Mouse (Mus musculus) forebrain, postnatal 0 days (tissue): ENCODE data around the gene Kcnab3. TPM values are rescaled to one million over a fixed set of nuclear protein-coding genes. Genes with fewer than 3 reads are reported as not detected.

ENCODE experiments used
- ATAC-seq: fragments of 200-750 bp; cut with Nextera tagmentation; 2 replicates; pipeline ENCODE4 v1.8.0; 2017; ENCODE audit warnings: mild to moderate bottlenecking, moderate library complexity
- DNase-seq: peaks from one replicate; pipeline ENCODE4 v3.0.0-alpha.2; 2015
- H3K27ac ChIP-seq: fragments of 300-500 bp; sonication (generic); 2 replicates; pipeline ENCODE4 v1.5.1; 2014; ENCODE audit warnings: low read depth, mild to moderate bottlenecking, antibody characterized with exemption, low read length, moderate library complexity, mixed read lengths
- H3K27me3 ChIP-seq: fragments of 300-500 bp; sonication (generic); 2 replicates; pipeline ENCODE4 v1.6.1; 2014; ENCODE audit warnings: mild to moderate bottlenecking, low read length, mixed read lengths; ENCODE audit not compliant: insufficient read depth
- H3K36me3 ChIP-seq: fragments of 300-500 bp; sonication (generic); 2 replicates; pipeline ENCODE4 v1.6.1; 2014; ENCODE audit warnings: mild to moderate bottlenecking, moderate library complexity; ENCODE audit not compliant: insufficient read depth
- H3K4me1 ChIP-seq: fragments of 300-500 bp; sonication (generic); 2 replicates; pipeline ENCODE4 v1.6.1; 2014; ENCODE audit warnings: antibody characterized with exemption; ENCODE audit not compliant: insufficient read depth
- H3K4me2 ChIP-seq: fragments of 300-500 bp; sonication (generic); 2 replicates; pipeline ENCODE4 v1.6.1; 2014; ENCODE audit warnings: low read depth, mild to moderate bottlenecking, moderate library complexity
- H3K4me3 ChIP-seq: fragments of 300-500 bp; sonication (generic); 2 replicates; pipeline ENCODE4 v1.5.1; 2014; ENCODE audit warnings: low read depth, low read length, mixed read lengths
- H3K9ac ChIP-seq: fragments of 300-500 bp; sonication (generic); 2 replicates; pipeline ENCODE4 v1.6.1; 2014; ENCODE audit warnings: mild to moderate bottlenecking
- H3K9me3 ChIP-seq: fragments of 300-500 bp; sonication (generic); 2 replicates; pipeline ENCODE4 v1.6.1; 2016; ENCODE audit warnings: low read length
- CTCF ChIP-seq: sonication (generic); IDR thresholded peaks from 2 replicates; pipeline ENCODE4 v1.5.1; 2016; ENCODE audit warnings: antibody characterized with exemption, control low read depth, low read depth
- WGBS: fragments of 180-500 bp; shearing (Covaris S2); extraction: QIAGEN DNeasy Blood & Tissue Kit; methylation state at CpG from one replicate; pipeline ENCODE4 v1.1.7; 2014; 5-methylcytosine and 5-hydroxymethylcytosine counted together
- polyA plus RNA-seq: library from polyadenylated mRNA; unstranded; fragments of >200 nt; fragmentation: Nextera tagmentation; extraction: Ambion mirVana; gene quantifications from 2 replicates; pipeline ENCODE4 v1.2.1, GENCODE M21; 2015
- total RNA-seq: library from RNA; depleted of rRNA; stranded (reverse); fragments of >200 nt; gene quantifications from 2 replicates; pipeline ENCODE4 v1.2.3, GENCODE M21; 2014; rRNA removed

Kcnab3 gene
- total and polyA plus RNA-seq, 2 experiments from 2014 or later: 4.2 to 5.5 TPM

DNA sequence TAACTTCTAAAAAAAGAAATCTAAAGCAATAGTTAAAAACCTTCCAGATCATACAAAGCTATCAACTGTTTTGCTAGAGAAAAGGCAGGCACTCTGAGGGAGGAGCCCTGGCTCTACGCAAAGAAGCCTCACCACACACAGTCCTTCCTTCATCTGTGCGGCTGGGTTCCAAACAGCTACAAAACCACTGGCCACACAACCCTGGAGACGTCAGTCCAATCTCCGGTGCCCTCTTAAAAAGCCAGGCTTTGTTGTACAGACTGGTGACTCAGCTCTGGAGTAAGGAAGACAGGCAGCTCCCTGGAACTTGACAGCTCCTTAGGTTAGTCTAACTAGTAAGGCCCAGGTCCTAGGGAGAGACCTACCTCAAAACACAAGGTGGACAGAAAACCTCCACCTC, 49.6 kb downstream of the Kcnab3 start:
- Histone ChIP-seq H3K9me3 (no peaks in the 10 kb centered on the region), H3K27me3 (no peaks in the 10 kb centered on the region), H3K4me1 (peaks cover 19% of the 10 kb centered on the region), H3K9ac (no peak overlapping the region), H3K36me3 (0 out of 2 replicates have a peak, but pooled peaks cover 4% of the 10 kb centered on the region), H3K4me2 (no peak overlapping the region), H3K4me3 (no peak overlapping the region), H3K27ac (no peak overlapping the region)
- DNase-seq: no peak
- 89% methylated on average over 4 of the region's 4 CpGs for WGBS
- no peak for TF ChIP-seq CTCF
- ATAC-seq: no peak

DNA sequence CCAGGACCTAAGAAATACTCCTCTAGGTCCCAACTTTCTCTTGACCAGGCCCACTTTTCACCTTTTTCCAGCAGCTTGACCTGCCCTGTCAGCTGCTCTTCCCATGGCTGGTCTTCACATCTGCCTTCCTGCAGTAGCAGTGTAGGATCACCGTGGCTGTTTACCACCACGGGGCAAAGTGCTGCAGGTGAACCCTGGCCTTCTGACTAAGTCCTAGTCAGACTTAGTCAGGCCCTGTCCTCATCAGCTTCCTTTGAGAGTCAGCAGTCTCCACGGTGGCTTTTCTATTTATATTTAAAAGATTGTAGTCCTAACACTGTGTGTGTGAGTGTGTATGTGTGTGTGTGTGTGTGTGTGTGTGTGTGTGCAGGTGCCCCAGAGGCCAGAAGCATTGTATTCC, 51.7 kb downstream of the Kcnab3 start:
- no peak overlapping the region for H3K4me2 ChIP-seq

GRCm38 (mm10) chr11:69379600-69379999, 53.5 kb downstream of the Kcnab3 start:
- Histone ChIP-seq H3K36me3 (no peaks in the 10 kb centered on the region), H3K27ac (no peak overlapping the region), H3K9me3 (no peaks in the 10 kb centered on the region), H3K9ac (no peak overlapping the region), H3K27me3 (no peaks in the 10 kb centered on the region), H3K4me2 (no peak overlapping the region), H3K4me1 (no peaks in the 10 kb centered on the region), H3K4me3 (no peak overlapping the region)
- ATAC-seq (no peak), DNase-seq (no peak)
- 89% methylated on average over 3 of the region's 3 CpGs for WGBS
- no peak for TF ChIP-seq CTCF

More for the DNA sequence above, 51.7 kb downstream of the Kcnab3 start:
- Histone ChIP-seq H3K9me3 (no peaks in the 10 kb centered on the region), H3K27ac (no peak overlapping the region), H3K4me1 (no peaks in the 10 kb centered on the region), H3K4me3 (no peak overlapping the region), H3K27me3 (no peaks in the 10 kb centered on the region), H3K36me3 (0 out of 2 replicates have a peak, but pooled peaks cover 4% of the 10 kb centered on the region), H3K9ac (no peak overlapping the region)
- no peak for DNase-seq
- 73% methylated on average over 3 of the region's 3 CpGs for WGBS
- no peak for ATAC-seq
- no peak for TF ChIP-seq CTCF

GRCm38 (mm10) chr11:69381356-69381755, 55.3 kb downstream of the Kcnab3 start:
- whole genome bisulfite sequencing: 66% methylated on average over 6 of the region's 6 CpGs
- TF ChIP-seq CTCF: no peak
- H3K9ac ChIP-seq: no peak overlapping the region
- no peaks in the 10 kb centered on the region for H3K4me1 ChIP-seq
- H3K9me3 ChIP-seq: no peaks in the 10 kb centered on the region
- no peaks in the 10 kb centered on the region for H3K36me3 ChIP-seq
- ATAC-seq: no peak
- no peaks in the 10 kb centered on the region for H3K27me3 ChIP-seq
- no peak overlapping the region for H3K4me3 ChIP-seq
- H3K27ac ChIP-seq: no peak overlapping the region
- DNase-seq: no peak
- no peak overlapping the region for H3K4me2 ChIP-seq

Other genes with a start within 250 kb of the Kcnab3 start
- gene Vamp2, start 237.8 kb upstream of the Kcnab3 start, total RNA-seq: 76.8 and 104 TPM in 2 replicates
- 500 and 554 TPM in 2 replicates for gene Vamp2, start 237.8 kb upstream of the Kcnab3 start, polyA plus RNA-seq
- gene Per1, start 231.0 kb upstream of the Kcnab3 start, total RNA-seq: 16.5 and 38.3 TPM in 2 replicates
- 15.2 and 16.7 TPM in 2 replicates for gene Per1, start 231.0 kb upstream of the Kcnab3 start, polyA plus RNA-seq
- gene Hes7, start 205.9 kb upstream of the Kcnab3 start, total RNA-seq: 1.2 and 1.6 TPM in 2 replicates
- gene Hes7, start 205.9 kb upstream of the Kcnab3 start, polyA plus RNA-seq: 1.1 and 1.3 TPM in 2 replicates
- 0.23 and 0.62 TPM in 2 replicates for gene 9130213A22Rik, start 203.7 kb upstream of the Kcnab3 start, total RNA-seq
- 0.58 and 0.69 TPM in 2 replicates for gene 9130213A22Rik, start 203.7 kb upstream of the Kcnab3 start, polyA plus RNA-seq
- gene Aloxe3, start 200.4 kb upstream of the Kcnab3 start, total RNA-seq: 10.0 and 11.6 TPM in 2 replicates
- gene Aloxe3, start 200.4 kb upstream of the Kcnab3 start, polyA plus RNA-seq: 8.5 and 14.9 TPM in 2 replicates
- 0.19 and 0.38 TPM in 2 replicates for gene Alox12b, start 169.3 kb upstream of the Kcnab3 start, total RNA-seq
- 0.15 and 0.46 TPM in 2 replicates for gene Alox12b, start 169.3 kb upstream of the Kcnab3 start, polyA plus RNA-seq
- gene Alox8, start 128.4 kb upstream of the Kcnab3 start, total RNA-seq: 1.2 and 1.7 TPM in 2 replicates
- gene Alox8, start 128.4 kb upstream of the Kcnab3 start, polyA plus RNA-seq: 0.34 and 0.54 TPM in 2 replicates
- gene Gucy2e, start 89.2 kb upstream of the Kcnab3 start, total RNA-seq: 0.67 and 0.77 TPM in 2 replicates
- gene Gucy2e, start 89.2 kb upstream of the Kcnab3 start, polyA plus RNA-seq: 0.60 and 0.85 TPM in 2 replicates
- 20.5 and 35.7 TPM in 2 replicates for gene Cntrob, start 2.5 kb upstream of the Kcnab3 start, total RNA-seq
- 12.1 and 13.0 TPM in 2 replicates for gene Cntrob, start 2.5 kb upstream of the Kcnab3 start, polyA plus RNA-seq
- 124 and 133 TPM in 2 replicates for gene Trappc1, start 2.3 kb upstream of the Kcnab3 start, total RNA-seq
- 149 and 178 TPM in 2 replicates for gene Trappc1, start 2.3 kb upstream of the Kcnab3 start, polyA plus RNA-seq
- 190 and 225 TPM in 2 replicates for gene Rnf227, start 14.2 kb downstream of the Kcnab3 start, total RNA-seq
- 200 and 231 TPM in 2 replicates for gene Rnf227, start 14.2 kb downstream of the Kcnab3 start, polyA plus RNA-seq
- gene Chd3, start 43.1 kb downstream of the Kcnab3 start, total RNA-seq: 356 and 381 TPM in 2 replicates
- 55.3 and 74.7 TPM in 2 replicates for gene Chd3, start 43.1 kb downstream of the Kcnab3 start, polyA plus RNA-seq
- 47.7 and 59.2 TPM in 2 replicates for gene Naa38, start 69.2 kb downstream of the Kcnab3 start, total RNA-seq
- gene Naa38, start 69.2 kb downstream of the Kcnab3 start, polyA plus RNA-seq: 125 and 141 TPM in 2 replicates
- 21.1 and 28.9 TPM in 2 replicates for gene Cyb5d1, start 69.4 kb downstream of the Kcnab3 start, total RNA-seq
- 17.0 and 24.2 TPM in 2 replicates for gene Cyb5d1, start 69.4 kb downstream of the Kcnab3 start, polyA plus RNA-seq
- 2.0 and 2.4 TPM in 2 replicates for gene Tmem88, start 72.0 kb downstream of the Kcnab3 start, total RNA-seq
- gene Tmem88, start 72.0 kb downstream of the Kcnab3 start, polyA plus RNA-seq: 6.8 and 7.7 TPM in 2 replicates
- 10.2 and 15.0 TPM in 2 replicates for gene Kdm6b, start 87.4 kb downstream of the Kcnab3 start, total RNA-seq
- 18.1 and 30.2 TPM in 2 replicates for gene Kdm6b, start 87.4 kb downstream of the Kcnab3 start, polyA plus RNA-seq
- gene Dnah2, start 222.9 kb downstream of the Kcnab3 start, total RNA-seq: 9.5 and 12.3 TPM in 2 replicates
- gene Dnah2, start 222.9 kb downstream of the Kcnab3 start, polyA plus RNA-seq: 1.8 and 3.0 TPM in 2 replicates
- 137 and 184 TPM in 2 replicates for gene Efnb3, start 233.9 kb downstream of the Kcnab3 start, total RNA-seq
- 149 and 171 TPM in 2 replicates for gene Efnb3, start 233.9 kb downstream of the Kcnab3 start, polyA plus RNA-seq